Mouse (Mus musculus) bone marrow macrophage, adult 2 months (primary cell): ENCODE measurements around the gene Ifit1.
"Not testable (repeated sequence)": the region's sequence is repeated elsewhere in the genome, so short reads cannot be mapped to it uniquely, and the experiment has no call there.

Experiments used
- CTCF ChIP-seq: IDR thresholded peaks from 2 replicates; pipeline ENCODE4 v1.5.1; 2012; ENCODE audit warnings: low read depth, mild to moderate bottlenecking, low read length, moderate library complexity
- POLR2A ChIP-seq: IDR thresholded peaks from 2 replicates; pipeline ENCODE4 v1.6.1; 2012; ENCODE audit warnings: mild to moderate bottlenecking, low read depth, low read length, borderline replicate concordance

- TF ChIP-seq CTCF, POLR2A: not testable (repeated sequence)
Measured at GRCm38 (mm10) chr19:34612243-34613001, 28.2 kb upstream of the Ifit1 start.
